Comparison of ENCODE assay signal across 41 mouse cellular contexts in the genomic region with DNA sequence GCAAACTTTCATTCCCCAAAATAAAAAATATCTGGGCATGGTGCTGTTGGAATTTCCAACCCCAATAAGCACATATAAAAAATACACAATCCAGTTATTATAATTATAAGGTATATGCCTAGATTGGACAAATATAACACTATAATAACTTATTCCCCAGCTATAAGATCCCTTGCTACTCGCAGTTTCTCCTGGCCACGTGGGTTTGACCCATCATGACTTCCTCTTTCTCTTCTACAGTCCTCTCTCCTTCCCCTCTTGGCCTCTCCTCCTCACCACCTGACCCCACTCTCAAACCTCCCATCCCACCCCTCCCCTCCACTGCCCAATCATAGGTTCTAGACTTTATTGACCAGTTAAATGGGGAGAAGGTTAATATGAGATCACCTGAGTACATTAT. TPM values are rescaled to one million over a fixed set of nuclear protein-coding genes. Genes with fewer than 3 reads are reported as not detected.
DNase-seq lines count a peak whose midpoint lies in the region; ATAC-seq lines count a peak whose summit lies in the region.
"Had no signal": no experiment of that assay in that cellular context is flagged by ENCODE, and none has a peak within 500 bp of the region (broad histone marks: within the 10 kb centered on the region; RNA-seq: fewer than 3 reads in every experiment).

No protein-coding gene starts in this region.

- peak; percentile 28 for DNase-seq in lung, postnatal 36 days
- no peak for DNase-seq in lung, adult 18-20 months
- no peak for DNase-seq in embryo, embryonic 9.5 days (ENCODE audit: extremely low spot score)
- DNase-seq: adrenal gland, postnatal 10 days; B cell, adult 2 months; cerebellum, adult 11 months; cerebellum, adult 9-10 months; heart, postnatal 14 days; kidney, adult 2 months; kidney, postnatal 4 days; left cerebral cortex, postnatal 4 days; liver, embryonic 13.5 days; lung, embryonic 14.5 days; lung, postnatal 14 days; spleen, adult 18-20 months; thymus, adult 18-20 months; thymus, postnatal 25 days had no signal

- WGBS in kidney, embryonic 14.5 days = 70% methylated on average over 2 of the region's 2 CpGs

- ATAC-seq in common myeloid progenitor, adult 5-6 weeks (replicated peaks; ENCODE audit: low read depth, poor library complexity, severe bottlenecking) = peak; percentile 39; the same call in 1 of the 2 replicates
- peak; percentile 86 for ATAC-seq in monocyte, adult 5-6 weeks (replicated peaks; ENCODE audit: insufficient number of reproducible peaks, low FRiP score, low TSS enrichment, poor library complexity, severe bottlenecking)
- no peak for ATAC-seq in frontal cortex, adult (ENCODE audit: low TSS enrichment)
- ATAC-seq in kidney, embryonic 14.5 days (ENCODE audit: low FRiP score, low TSS enrichment) = no peak
- ATAC-seq: forebrain, embryonic 13.5 days; hindbrain, postnatal 0 days; intestine, embryonic 15.5 days; midbrain, embryonic 13.5 days; Patski had no signal

- no peak overlapping the region for H3K9ac ChIP-seq in kidney, embryonic 14.5 days (ENCODE audit: low read depth, low read length)
- H3K9ac ChIP-seq: embryonic facial prominence, embryonic 15.5 days; forebrain, embryonic 13.5 days; hindbrain, embryonic 12.5 days; intestine, embryonic 15.5 days; liver, embryonic 13.5 days; lung, embryonic 14.5 days; midbrain, embryonic 13.5 days; neural tube, embryonic 15.5 days had no signal

- H3K4me2 ChIP-seq in kidney, embryonic 14.5 days (replicated peaks; ENCODE audit: low read depth, low read length) = no peak overlapping the region
- H3K4me2 ChIP-seq: embryonic facial prominence, embryonic 15.5 days; forebrain, embryonic 13.5 days; hindbrain, embryonic 12.5 days; intestine, embryonic 15.5 days; liver, embryonic 13.5 days; lung, embryonic 14.5 days; midbrain, embryonic 13.5 days; neural tube, embryonic 15.5 days had no signal

- H3K27ac ChIP-seq in kidney, embryonic 14.5 days (ENCODE audit: low read depth, low read length) = no peak overlapping the region
- H3K27ac ChIP-seq: embryonic facial prominence, embryonic 10.5 days; embryonic facial prominence, embryonic 15.5 days; forebrain, embryonic 13.5 days; hindbrain, embryonic 12.5 days; hindbrain, postnatal 0 days; intestine, embryonic 15.5 days; kidney, postnatal 0 days; liver, embryonic 13.5 days; midbrain, embryonic 13.5 days; neural tube, embryonic 15.5 days; stomach, postnatal 0 days had no signal

- no peaks in the 10 kb centered on the region for H3K36me3 ChIP-seq in kidney, embryonic 14.5 days (ENCODE audit: control insufficient read depth, insufficient read depth, low read length)
- H3K36me3 ChIP-seq: embryonic facial prominence, embryonic 10.5 days; embryonic facial prominence, embryonic 15.5 days; hindbrain, embryonic 12.5 days; intestine, embryonic 15.5 days; liver, embryonic 13.5 days; midbrain, embryonic 13.5 days; neural tube, embryonic 15.5 days had no signal

- no peaks in the 10 kb centered on the region for H3K27me3 ChIP-seq in kidney, embryonic 14.5 days (ENCODE audit: control insufficient read depth, insufficient read depth, low read length)
- H3K27me3 ChIP-seq: embryonic facial prominence, embryonic 15.5 days; forebrain, embryonic 13.5 days; hindbrain, embryonic 12.5 days; intestine, embryonic 15.5 days; liver, embryonic 13.5 days; midbrain, embryonic 13.5 days; neural tube, embryonic 15.5 days; Patski had no signal

- H3K9me3 ChIP-seq in kidney, embryonic 14.5 days (ENCODE audit: control insufficient read depth, low read length) = no peaks in the 10 kb centered on the region
- H3K9me3 ChIP-seq: embryonic facial prominence, embryonic 10.5 days; embryonic facial prominence, embryonic 15.5 days; forebrain, embryonic 13.5 days; hindbrain, embryonic 12.5 days; intestine, embryonic 15.5 days; liver, embryonic 13.5 days; midbrain, embryonic 13.5 days; neural tube, embryonic 15.5 days had no signal

- H3K4me1 ChIP-seq in kidney, embryonic 14.5 days (ENCODE audit: control insufficient read depth, insufficient read depth, low read length) = no peaks in the 10 kb centered on the region
- H3K4me1 ChIP-seq: embryonic facial prominence, embryonic 10.5 days; embryonic facial prominence, embryonic 15.5 days; forebrain, embryonic 13.5 days; hindbrain, embryonic 12.5 days; intestine, embryonic 15.5 days; liver, embryonic 13.5 days; midbrain, embryonic 13.5 days; neural tube, embryonic 15.5 days had no signal

- H3K4me3 ChIP-seq in kidney, embryonic 14.5 days (ENCODE audit: low read length) = no peak overlapping the region
- H3K4me3 ChIP-seq: embryonic facial prominence, embryonic 10.5 days; embryonic facial prominence, embryonic 15.5 days; forebrain, embryonic 13.5 days; hindbrain, embryonic 12.5 days; intestine, embryonic 15.5 days; liver, embryonic 13.5 days; midbrain, embryonic 13.5 days; neural tube, embryonic 15.5 days had no signal

RNA-seq across cellular contexts. Expression of a gene that starts 5.1 kb away (rescaled TPM):
- not detected in 2 replicates for total RNA-seq in common myeloid progenitor, adult 5-6 weeks (2017)
- total RNA-seq in monocyte, adult 5-6 weeks (2017) = 4.7 TPM in 1 of 3 replicates, not detected in the others
- polyA plus RNA-seq in kidney, embryonic 14.5 days (2014; fragmentation: Nextera tagmentation; extraction: Ambion mirVana) = not detected in 2 replicates
- total RNA-seq: adrenal gland, postnatal 10 days; ES-E14; gastrocnemius, adult 18-20 months; gastrocnemius, postnatal 4 days; heart, postnatal 14 days; layer of hippocampus, adult 8-10 months; layer of hippocampus, postnatal 25 days; left cerebral cortex, postnatal 4 days; megakaryocyte-erythroid progenitor cell, adult 5-6 weeks had no signal
- polyA plus RNA-seq: embryonic facial prominence, embryonic 10.5 days; forebrain, embryonic 13.5 days; hindbrain, embryonic 12.5 days; hindbrain, postnatal 0 days; kidney, adult 2 months; liver, embryonic 13.5 days; lung, embryonic 14.5 days; midbrain, embryonic 13.5 days; neural tube, embryonic 15.5 days; Patski had no signal

RNA-seq across cellular contexts. Expression of a gene that starts 10.1 kb away (rescaled TPM):
- total RNA-seq in common myeloid progenitor, adult 5-6 weeks (2017) = 12.7 and 16.2 TPM in 2 replicates
- 8.1 to 15.4 TPM (median 14.2 TPM) in 3 replicates for total RNA-seq in monocyte, adult 5-6 weeks (2017)
- 1.2 and 1.5 TPM in 2 replicates for polyA plus RNA-seq in kidney, embryonic 14.5 days (2014; fragmentation: Nextera tagmentation; extraction: Ambion mirVana)
- total RNA-seq: ES-E14; hindbrain, postnatal 0 days; layer of hippocampus, postnatal 25 days; left cerebral cortex, postnatal 4 days; megakaryocyte-erythroid progenitor cell, adult 5-6 weeks had no signal
- polyA plus RNA-seq: forebrain, embryonic 13.5 days; Patski had no signal

RNA-seq across cellular contexts. Expression of a gene that starts 32.8 kb away (rescaled TPM):
- total RNA-seq in common myeloid progenitor, adult 5-6 weeks (2017) = 16.8 and 17.2 TPM in 2 replicates
- 0.95 TPM in 1 of 3 replicates, not detected in the others for total RNA-seq in monocyte, adult 5-6 weeks (2017)
- polyA plus RNA-seq in kidney, embryonic 14.5 days (2014; fragmentation: Nextera tagmentation; extraction: Ambion mirVana) = not detected in 2 replicates
- total RNA-seq: ES-E14; hindbrain, postnatal 0 days; layer of hippocampus, adult 8-10 months; layer of hippocampus, postnatal 25 days; left cerebral cortex, postnatal 4 days had no signal
- polyA plus RNA-seq: cortical plate, adult 2 months; embryonic facial prominence, embryonic 10.5 days; forebrain, embryonic 13.5 days; heart, embryonic 14.5 days; hindbrain, embryonic 12.5 days; intestine, embryonic 15.5 days; limb, embryonic 14.5 days; Patski had no signal

RNA-seq across cellular contexts. Expression of a gene that starts 39.6 kb away (rescaled TPM):
- 14.4 and 18.1 TPM in 2 replicates for total RNA-seq in common myeloid progenitor, adult 5-6 weeks (2017)
- total RNA-seq in monocyte, adult 5-6 weeks (2017) = 12.9 to 19.4 TPM (median 16.7 TPM) in 3 replicates
- polyA plus RNA-seq in kidney, embryonic 14.5 days (2014; fragmentation: Nextera tagmentation; extraction: Ambion mirVana) = 22.9 and 28.7 TPM in 2 replicates

RNA-seq across cellular contexts. Expression of a gene that starts 51.5 kb away (rescaled TPM):
- total RNA-seq in common myeloid progenitor, adult 5-6 weeks (2017) = 55.0 and 99.0 TPM in 2 replicates
- total RNA-seq in monocyte, adult 5-6 weeks (2017) = 523 to 801 TPM (median 669 TPM) in 3 replicates
- polyA plus RNA-seq in kidney, embryonic 14.5 days (2014; fragmentation: Nextera tagmentation; extraction: Ambion mirVana) = 1.8 TPM in 1 of 2 replicates, not detected in the other
- total RNA-seq: adrenal gland, postnatal 10 days; ES-E14; gastrocnemius, adult 18-20 months; heart, postnatal 14 days; hindbrain, postnatal 0 days; layer of hippocampus, postnatal 25 days; left cerebral cortex, postnatal 4 days had no signal
- polyA plus RNA-seq: midbrain, embryonic 13.5 days; Patski had no signal

Comparison
In these comparisons a context has a peak if more than half of its experiments do, and no peak if none do; other contexts are left out.
1. ATAC-seq: peak in common myeloid progenitor, adult 5-6 weeks (single experiment) and monocyte, adult 5-6 weeks (single experiment); none in frontal cortex, adult (single experiment) and kidney, embryonic 14.5 days (single experiment).